Mouse (Mus musculus): ENCODE measurements at regions not wholly inside any gene's neighbourhood (a gene's known extent, or its start where the extent isn't known, plus 50 kb on each side); places are given as distances from the start of the nearest gene placed in this dataset.

DNA sequence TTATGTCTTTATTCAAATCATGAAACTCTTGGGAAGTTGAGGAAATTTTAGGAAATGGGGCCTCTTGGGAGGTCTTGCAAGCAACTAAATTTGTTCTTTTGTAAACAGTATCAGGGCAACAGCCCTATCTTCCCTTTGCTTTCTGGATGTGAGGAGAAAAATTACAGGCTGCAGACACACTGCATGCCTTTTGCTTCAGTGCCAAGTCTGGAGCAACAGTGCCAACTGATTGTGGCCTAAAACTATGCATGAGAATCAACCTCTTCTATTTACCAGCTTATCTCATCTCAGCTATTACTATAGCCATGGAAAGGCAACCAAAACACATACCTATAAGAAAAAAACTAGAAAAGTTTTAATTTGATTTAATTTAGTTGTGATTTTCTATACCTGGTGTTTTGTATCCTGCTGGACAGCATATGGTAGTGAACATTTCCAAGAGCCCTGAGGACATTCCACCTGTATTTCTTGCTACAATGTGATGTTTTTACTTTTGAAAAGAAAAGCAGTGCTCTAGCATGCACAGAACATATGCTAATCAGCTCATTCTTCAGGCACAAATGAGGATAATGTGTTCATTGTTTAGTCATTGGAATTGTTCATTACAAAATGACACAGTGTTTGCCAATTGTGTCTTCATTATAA, 275.6 kb upstream of the Megf9 start:
- dilution Hi-C loops (cut with MboI; ENCODE audit: extremely low pct_ligation_motif_present, extremely low pct_unique_long_range_greater_than_20kb, low sequenced_read_pairs) (no loop called here), in situ Hi-C loops (cut with MboI; ENCODE audit: low pct_ligation_motif_present, low pct_unique_long_range_greater_than_20kb, low sequenced_read_pairs) (no loop called here)
- no peaks in the 10 kb centered on the region for H3K79me2 ChIP-seq (replicated peaks; ENCODE audit: control insufficient read depth, extremely low read depth, insufficient read depth, poor library complexity, severe bottlenecking)
- peaks cover 20% of the 10 kb centered on the region for H3K9me3 ChIP-seq (replicated peaks; ENCODE audit: low read length)
- no peak overlapping the region for H3K4me2 ChIP-seq (ENCODE audit: insufficient read depth, low read depth, poor library complexity, severe bottlenecking)
- TF ChIP-seq ZNF384 (IDR thresholded peaks at IDR 0.05; ENCODE audit: low read depth, low read length) (no peak), PAX5 (IDR thresholded peaks at IDR 0.05; ENCODE audit: low read length) (no peak), CTCF (conservative IDR thresholded peaks at IDR 0.05 in 1 of 2, IDR thresholded peaks at IDR 0.05 in 1 of 2; ENCODE audit: low read depth in 2 of 2, low read length in 2 of 2) (no peak), USF1 (IDR thresholded peaks at IDR 0.05; ENCODE audit: low read depth, low read length) (no peak), TBP (conservative IDR thresholded peaks at IDR 0.05; ENCODE audit: low read depth, low read length) (no peak), JUN (IDR thresholded peaks at IDR 0.05; ENCODE audit: insufficient read depth, low read depth, low read length) (no peak), SMC3 (IDR thresholded peaks at IDR 0.05; ENCODE audit: low read depth, low read length) (no peak), EP300 (IDR thresholded peaks at IDR 0.05; ENCODE audit: low read length) (no peak), E2F4 (IDR thresholded peaks at IDR 0.05; ENCODE audit: insufficient replicate concordance, low read depth, low read length) (no peak), CHD2 (IDR thresholded peaks at IDR 0.05; ENCODE audit: low read length) (no peak), JUND (conservative IDR thresholded peaks at IDR 0.05; ENCODE audit: low read depth, low read length) (no peak), ETS1 (conservative IDR thresholded peaks at IDR 0.05; ENCODE audit: low read depth, low read length) (no peak), CHD1 (IDR thresholded peaks at IDR 0.05; ENCODE audit: low read depth, low read length) (no peak), POLR2A (IDR thresholded peaks at IDR 0.05; ENCODE audit: low read depth, low read length) (no peak), MXI1 (IDR thresholded peaks at IDR 0.05; ENCODE audit: low read depth, low read length) (no peak), ZC3H11A (IDR thresholded peaks at IDR 0.05; ENCODE audit: low read depth, low read length) (no peak), ELF1 (IDR thresholded peaks at IDR 0.05; ENCODE audit: low read depth, low read length) (no peak), NELFE (IDR thresholded peaks at IDR 0.05; ENCODE audit: low read depth, low read length) (no peak)
- H3K36me3 ChIP-seq (replicated peaks in 1 of 2; ENCODE audit: control insufficient read depth in 1 of 2, insufficient read depth in 1 of 2, low read length in 1 of 2): no peaks in the 10 kb centered on the region
- no peaks in the 10 kb centered on the region for H3K4me1 ChIP-seq (ENCODE audit: control insufficient read depth in 1 of 2, insufficient read depth in 2 of 2)
- H3K4me3 ChIP-seq (replicated peaks in 1 of 3; ENCODE audit: low read depth in 2 of 3, low read length in 2 of 3, poor library complexity in 1 of 3): no peak overlapping the region
- H3K27me3 ChIP-seq (replicated peaks): no peaks in the 10 kb centered on the region
- DNase-seq (ENCODE audit: extremely low read depth): no peak
- no peak overlapping the region for H3K27ac ChIP-seq (ENCODE audit: insufficient read depth, low read depth)
- no peak overlapping the region for H3K9ac ChIP-seq (ENCODE audit: insufficient read depth, low read depth)

DNA sequence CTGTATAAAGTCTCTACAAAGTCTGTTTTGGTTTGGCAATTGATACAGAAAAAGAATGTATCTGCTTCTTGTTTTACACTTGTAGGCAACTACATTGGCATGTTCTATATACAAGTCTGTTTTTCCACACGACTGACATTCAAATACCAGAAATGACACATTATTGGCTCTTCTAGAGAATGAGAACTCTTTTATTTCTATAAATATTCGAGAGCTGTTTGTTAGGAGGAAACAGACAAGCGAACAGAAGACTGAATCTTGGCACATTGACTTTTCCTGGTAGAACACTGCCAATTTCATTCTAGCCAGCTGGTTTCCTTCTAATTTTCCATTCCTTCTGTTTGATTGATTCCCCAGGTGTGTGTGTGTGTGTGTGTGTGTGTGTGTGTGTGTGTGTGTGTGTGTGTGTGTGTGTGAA, 270.1 kb upstream of the Megf9 start:
- Histone ChIP-seq H3K9me3 (replicated peaks; ENCODE audit: low read length) (peaks cover 10% of the 10 kb centered on the region), H3K4me1 (ENCODE audit: control insufficient read depth in 1 of 2, insufficient read depth in 2 of 2) (no peaks in the 10 kb centered on the region), H3K4me3 (replicated peaks in 1 of 3; ENCODE audit: low read depth in 2 of 3, low read length in 2 of 3, poor library complexity in 1 of 3) (no peak overlapping the region), H3K79me2 (replicated peaks; ENCODE audit: control insufficient read depth, extremely low read depth, insufficient read depth, poor library complexity, severe bottlenecking) (no peaks in the 10 kb centered on the region), H3K27ac (ENCODE audit: insufficient read depth, low read depth) (no peak overlapping the region), H3K9ac (ENCODE audit: insufficient read depth, low read depth) (no peak overlapping the region), H3K4me2 (ENCODE audit: insufficient read depth, low read depth, poor library complexity, severe bottlenecking) (no peak overlapping the region), H3K27me3 (replicated peaks) (no peaks in the 10 kb centered on the region), H3K36me3 (replicated peaks in 1 of 2; ENCODE audit: control insufficient read depth in 1 of 2, insufficient read depth in 1 of 2, low read length in 1 of 2) (no peaks in the 10 kb centered on the region)
- TF ChIP-seq ZMIZ1 (IDR thresholded peaks at IDR 0.05; ENCODE audit: low read depth, low read length) (no peak), CTCF (conservative IDR thresholded peaks at IDR 0.05 in 1 of 2, IDR thresholded peaks at IDR 0.05 in 1 of 2; ENCODE audit: low read depth in 2 of 2, low read length in 2 of 2) (no peak), MYC (IDR thresholded peaks at IDR 0.05; ENCODE audit: low read depth, low read length) (no peak), USF2 (conservative IDR thresholded peaks at IDR 0.05; ENCODE audit: low read depth, low read length) (no peak), MAX (IDR thresholded peaks at IDR 0.05; ENCODE audit: low read length) (no peak), KAT2A (IDR thresholded peaks at IDR 0.05; ENCODE audit: insufficient replicate concordance, low read length) (no peak), NELFE (IDR thresholded peaks at IDR 0.05; ENCODE audit: low read depth, low read length) (no peak), MXI1 (IDR thresholded peaks at IDR 0.05; ENCODE audit: low read depth, low read length) (no peak), ZC3H11A (IDR thresholded peaks at IDR 0.05; ENCODE audit: low read depth, low read length) (no peak), E2F4 (IDR thresholded peaks at IDR 0.05; ENCODE audit: insufficient replicate concordance, low read depth, low read length) (no peak)
- dilution Hi-C loops (cut with MboI; ENCODE audit: extremely low pct_ligation_motif_present, extremely low pct_unique_long_range_greater_than_20kb, low sequenced_read_pairs): no loop called here
- in situ Hi-C loops (cut with MboI; ENCODE audit: low pct_ligation_motif_present, low pct_unique_long_range_greater_than_20kb, low sequenced_read_pairs): no loop called here
- DNase-seq (ENCODE audit: extremely low read depth): no peak
